In the genomic region with DNA sequence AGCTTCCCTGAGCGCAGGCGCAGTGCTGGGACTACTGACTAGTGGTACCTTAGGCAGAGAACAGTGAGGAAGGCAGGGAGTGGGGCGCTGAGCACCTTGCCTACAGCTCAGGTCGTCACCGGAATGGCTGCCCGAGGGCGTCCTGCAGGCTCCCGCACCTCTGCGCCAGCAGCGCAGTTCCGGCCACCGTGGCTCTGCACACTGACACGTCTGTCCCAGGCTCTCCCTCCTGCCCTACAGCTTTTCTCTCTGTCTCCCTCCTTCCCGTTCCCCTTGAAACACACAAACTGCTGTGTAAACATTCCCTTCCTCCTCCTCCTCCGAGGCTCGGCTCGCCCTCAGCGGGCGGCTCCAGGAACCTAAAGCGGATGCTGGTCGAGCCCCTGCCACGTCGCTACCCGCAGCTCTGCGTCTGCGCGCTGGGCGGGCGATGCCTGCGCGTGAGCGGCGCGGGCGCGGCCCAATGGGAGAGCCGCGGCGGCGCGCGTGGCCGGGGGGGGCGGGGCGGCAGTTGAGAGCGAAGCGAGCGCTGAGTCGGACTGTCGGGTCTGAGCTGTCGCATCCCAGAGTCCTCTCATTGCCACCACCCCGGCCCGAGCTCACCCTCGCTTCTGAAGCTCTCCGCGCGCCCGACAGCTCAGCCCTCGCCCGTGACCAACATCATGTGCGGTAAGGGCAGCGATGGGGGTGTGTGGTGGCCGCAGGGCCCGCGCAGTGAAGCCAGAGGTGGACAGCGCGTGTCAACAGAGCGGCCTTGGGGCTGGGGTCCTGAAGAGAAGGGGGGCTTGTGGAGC, we compare ENCODE assay signal across 8 mouse cellular contexts. TPM values are rescaled to one million over a fixed set of nuclear protein-coding genes. Genes with fewer than 3 reads are reported as not detected.
DNase-seq lines count a peak whose midpoint lies in the region; ATAC-seq lines count a peak whose summit lies in the region.

A gene (plus strand): TSS at position 510 of the 794 bp plus-strand sequence.

- ATAC-seq in intestine, embryonic 14.5 days (replicated peaks; ENCODE audit: low FRiP score, low TSS enrichment, low read depth): peak; percentile 95

- no peaks in the 10 kb centered on the region for H3K9me3 ChIP-seq in intestine, embryonic 14.5 days (ENCODE audit: control insufficient read depth, low read length)

- peak within 1 kb of the TSS; percentile 71 for H3K4me2 ChIP-seq in intestine, embryonic 14.5 days (ENCODE audit: low read length)

- H3K27ac ChIP-seq in intestine, embryonic 14.5 days (ENCODE audit: low read depth): peak within 1 kb of the TSS; percentile 97

- peak within 1 kb of the TSS; percentile 90 for H3K4me3 ChIP-seq in intestine, embryonic 14.5 days (ENCODE audit: low read depth, low read length)

- intact Hi-C loops in left cerebral cortex, postnatal 14 days (cut with DNase I): no loop called here

- H3K27me3 ChIP-seq in intestine, embryonic 14.5 days (replicated peaks; ENCODE audit: control insufficient read depth, insufficient read depth, low read length): no peaks in the 10 kb centered on the region

- peak within 1 kb of the TSS; percentile 86 for H3K9ac ChIP-seq in intestine, embryonic 14.5 days (ENCODE audit: low read length)

- H3K36me3 ChIP-seq in intestine, embryonic 14.5 days (ENCODE audit: control insufficient read depth, insufficient read depth, low read length): peaks cover 3% of the 10 kb centered on the region; the same call in 1 of the 2 replicates

- H3K4me1 ChIP-seq in intestine, embryonic 14.5 days (replicated peaks; ENCODE audit: control insufficient read depth, insufficient read depth, low read length): peaks cover 16% of the 10 kb centered on the region

- under 1% methylated on average over 66 of the region's 68 CpGs for WGBS in intestine, embryonic 14.5 days

- peak; percentile 97 to 99 for DNase-seq in adrenal gland, adult (ENCODE audit: inconsistent age in 2 of 2, low spot score in 1 of 2)
- peak; percentile 96 for DNase-seq in embryo, embryonic 10.5 days (ENCODE audit: low spot score)
- peak; percentile 95 for DNase-seq in gastrocnemius, postnatal 25 days
- DNase-seq in intestine, embryonic 14.5 days (ENCODE audit: low spot score): peak; percentile 93
- DNase-seq in left cerebral cortex, postnatal 14 days (ENCODE audit: low spot score in 2 of 2): peak; percentile 95 to 96
- DNase-seq in mesoderm, embryonic 11.5 days (ENCODE audit: low read depth, low spot score): peak; percentile 95
- DNase-seq in right cerebral cortex, postnatal 36 days (ENCODE audit: low spot score in 2 of 2): peak; percentile 93 to 94
- peak; percentile 95 for DNase-seq in yolk sac, embryonic 10.5 days (ENCODE audit: low spot score)

RNA-seq across cellular contexts. Expression of the gene that starts here (rescaled TPM):
- total RNA-seq in gastrocnemius, postnatal 25 days (2021): 10 to 100 TPM; 24.7 to 25.9 TPM
- 21.6 and 22.6 TPM in 2 replicates for polyA plus RNA-seq in intestine, embryonic 14.5 days (2014; fragmentation: Nextera tagmentation; extraction: Ambion mirVana)
- total RNA-seq in left cerebral cortex, postnatal 14 days (2021): 10 to 100 TPM; 56.3 to 57.5 TPM

Comparison
In these comparisons a context has a peak if more than half of its experiments do, and no peak if none do; other contexts are left out.
1. Peak in every context shown above with its lines: DNase-seq, ATAC-seq, H3K4me3 ChIP-seq and H3K27ac ChIP-seq.